Mouse (Mus musculus) right cerebral cortex, adult 18-20 months (tissue): ENCODE data around the gene Usp4.
A peak's percentile ranks its signal among the peaks of the same experiment; 100 is the strongest.

Experiments used
- DNase-seq: peaks from one replicate; pipeline ENCODE4 v3.0.0; 2022; ENCODE audit warnings: mixed read lengths

Gene Usp4

DNA sequence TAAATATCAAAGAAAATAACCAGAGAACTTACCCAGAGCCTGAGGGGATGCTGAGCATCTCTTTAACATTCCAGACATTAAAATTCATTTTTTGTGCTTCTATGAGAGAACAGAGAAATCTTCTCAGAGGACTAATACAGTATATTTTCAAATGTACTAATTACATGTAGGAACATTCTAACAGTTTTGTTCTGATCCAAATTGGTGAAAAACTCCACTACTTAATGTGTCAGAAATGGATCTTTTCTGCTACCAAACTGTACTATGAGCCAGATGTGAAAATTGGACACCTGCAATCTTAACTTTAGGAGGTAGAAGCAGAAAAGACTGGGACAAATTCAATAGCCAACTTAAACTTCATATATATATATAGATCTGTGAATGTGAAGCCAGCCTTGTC, 80.7 kb downstream of the Usp4 start, which contains the start of gene Ccdc36:
Ccdc36 (minus strand) TSS at position 101 of the 400 bp plus-strand sequence.
- DNase-seq = no peak

DNA sequence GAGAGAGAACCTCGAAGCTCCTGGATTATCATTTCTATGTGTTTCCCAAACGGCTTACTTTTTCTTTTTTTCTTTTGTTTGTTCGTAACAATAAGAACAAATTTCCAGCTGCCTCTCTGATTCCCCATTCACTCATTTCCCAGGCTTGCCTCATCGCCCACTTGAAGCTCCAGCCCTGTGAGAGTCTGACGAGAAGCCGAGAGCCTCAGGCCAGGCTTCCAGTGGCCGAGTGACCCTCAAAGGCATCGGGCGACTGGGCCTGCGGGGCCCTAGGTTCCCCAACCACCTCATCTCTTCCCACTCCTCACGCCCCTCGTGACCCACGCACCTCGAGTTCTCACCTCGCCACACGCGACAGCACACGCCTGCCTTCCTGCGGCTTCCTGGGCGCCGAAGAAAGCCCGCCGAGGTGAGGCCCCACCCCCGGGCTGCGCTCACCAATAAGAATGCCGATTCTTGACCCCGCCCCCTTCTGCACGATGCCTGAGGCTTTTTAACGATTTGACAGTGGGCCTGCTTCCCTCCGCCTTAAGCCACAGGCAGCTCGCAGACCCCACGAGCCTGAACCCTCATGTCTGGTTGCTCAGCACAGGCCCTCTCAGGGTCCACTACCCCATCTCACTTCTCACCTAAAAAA, 83.9 kb downstream of the Usp4 start:
- DNase-seq = no peak

- DNase-seq = no peak
Measured at GRCm38 (mm10) chr9:108436182-108436581, 88.5 kb downstream of the Usp4 start, which contains the start of gene BC048562. Gene BC048562, plus strand, starts transcription at chr9:108436482.

GRCm38 (mm10) chr9:108439176-108439575, 91.5 kb downstream of the Usp4 start:
- DNase-seq = no peak

- DNase-seq = peak; percentile 74
Measured at GRCm38 (mm10) chr9:108440485-108440884, 92.8 kb downstream of the Usp4 start.

- DNase-seq = peak; percentile 56
Measured at GRCm38 (mm10) chr9:108441236-108441919, 93.7 kb downstream of the Usp4 start.
